Mouse (Mus musculus): ENCODE measurements around the gene 9930111J21Rik1. TPM values are rescaled to one million over a fixed set of nuclear protein-coding genes. Genes with fewer than 3 reads are reported as not detected.
"Not testable (repeated sequence)": the region's sequence is repeated elsewhere in the genome, so short reads cannot be mapped to it uniquely, and the experiment has no call there.

The 9930111J21Rik1 gene
- polyA plus RNA-seq, 1 experiment from 2014 or later: 0.45 TPM

DNA sequence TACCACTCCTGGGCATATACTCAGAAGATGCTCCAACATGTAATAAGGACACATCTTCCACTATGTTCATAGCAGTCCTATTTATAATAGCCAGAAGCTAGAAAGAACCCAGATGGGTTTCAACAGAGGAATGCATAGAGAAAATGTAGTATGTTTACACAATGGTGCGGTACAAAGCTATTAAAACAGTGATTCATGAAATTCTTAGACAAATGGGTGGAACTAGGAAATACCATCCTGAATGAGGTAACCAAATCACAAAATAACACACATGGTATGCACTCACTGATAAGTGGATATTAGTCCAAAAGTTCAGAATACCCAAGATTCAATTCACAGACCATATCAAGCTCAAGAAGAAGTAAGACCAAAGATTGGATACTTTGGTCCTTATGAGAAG is 4.5 kb downstream of the 9930111J21Rik1 start:
- no CpG with 5 or more reads among the region's 1 CpGs for WGBS
- DNase-seq (ENCODE audit: extremely low spot score, low spot score); H3K4me3 ChIP-seq; H3K36me3 ChIP-seq (replicated peaks); H3K9me3 ChIP-seq; H3K27ac ChIP-seq; H3K27me3 ChIP-seq (ENCODE audit: poor library complexity, severe bottlenecking); H3K4me1 ChIP-seq: not testable (repeated sequence)

GRCm38 (mm10) chr11:48946090-48946489 is 33.1 kb downstream of the 9930111J21Rik1 start, which contains the start of gene Psme2b:
TSS of gene Psme2b (minus strand) at chr11:48946190.
- DNase-seq (ENCODE audit: extremely low spot score, low spot score); H3K36me3 ChIP-seq (replicated peaks); H3K27me3 ChIP-seq (ENCODE audit: poor library complexity, severe bottlenecking); H3K4me1 ChIP-seq; H3K27ac ChIP-seq; H3K9me3 ChIP-seq; H3K4me3 ChIP-seq: not testable (repeated sequence)
- 93% methylated on average over 6 of the region's 6 CpGs for WGBS

GRCm38 (mm10) chr11:48939286-48939685 is 39.9 kb downstream of the 9930111J21Rik1 start:
- not testable (repeated sequence) for H3K9me3 ChIP-seq; H3K36me3 ChIP-seq (replicated peaks); DNase-seq (ENCODE audit: extremely low spot score, low spot score); H3K4me3 ChIP-seq; H3K4me1 ChIP-seq; H3K27ac ChIP-seq; H3K27me3 ChIP-seq (ENCODE audit: poor library complexity, severe bottlenecking)

DNA sequence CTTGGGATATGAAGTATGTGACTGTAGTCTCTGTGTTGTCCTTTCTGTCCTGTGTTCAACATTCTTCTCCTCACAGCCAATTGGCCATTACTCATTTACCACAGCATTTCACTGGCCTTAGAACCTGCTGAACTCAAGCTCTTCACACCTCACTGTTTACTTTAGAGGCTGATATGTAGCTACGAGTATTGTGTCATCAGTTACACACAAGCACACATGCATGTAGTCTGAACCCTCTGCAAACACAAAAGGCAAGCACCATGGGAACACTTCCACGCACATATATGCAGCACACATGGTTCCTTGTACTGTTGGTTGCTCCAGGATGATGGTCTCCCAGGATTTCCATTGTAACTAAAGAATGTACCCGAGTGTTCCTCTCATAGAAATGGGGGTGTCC is 43.9 kb downstream of the 9930111J21Rik1 start:
- H3K4me3 ChIP-seq; H3K9me3 ChIP-seq; H3K36me3 ChIP-seq (replicated peaks); H3K4me1 ChIP-seq; H3K27me3 ChIP-seq (ENCODE audit: poor library complexity, severe bottlenecking); DNase-seq (ENCODE audit: extremely low spot score, low spot score); H3K27ac ChIP-seq: not testable (repeated sequence)
- 100% methylated on average over 1 of the region's 3 CpGs for WGBS

GRCm38 (mm10) chr11:48933923-48934322 is 45.3 kb downstream of the 9930111J21Rik1 start:
- not testable (repeated sequence) for H3K4me3 ChIP-seq; DNase-seq (ENCODE audit: extremely low spot score, low spot score); H3K4me1 ChIP-seq; H3K36me3 ChIP-seq (replicated peaks); H3K9me3 ChIP-seq; H3K27me3 ChIP-seq (ENCODE audit: poor library complexity, severe bottlenecking); H3K27ac ChIP-seq
- whole genome bisulfite sequencing: 72% methylated on average over 1 of the region's 1 CpGs

DNA sequence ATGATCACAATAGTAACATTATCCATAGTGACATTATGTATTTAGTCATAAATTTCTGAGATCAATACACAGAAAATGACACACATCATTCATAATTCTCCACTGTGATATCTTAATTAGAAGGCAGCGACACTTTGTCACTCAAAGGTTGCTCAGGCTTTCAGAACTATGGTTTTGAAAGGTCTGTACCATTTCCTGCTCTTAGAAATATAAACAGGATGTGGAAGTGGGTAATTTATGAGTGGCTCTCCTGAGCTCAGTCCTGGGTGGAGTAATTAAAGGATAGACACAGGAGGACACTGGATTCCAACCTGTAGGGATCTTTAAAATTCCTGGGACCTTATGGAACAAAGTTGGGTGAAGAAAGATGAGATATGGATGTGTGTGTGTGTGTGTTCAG is 45.8 kb downstream of the 9930111J21Rik1 start:
- not testable (repeated sequence) for DNase-seq (ENCODE audit: extremely low spot score, low spot score); H3K9me3 ChIP-seq; H3K27ac ChIP-seq; H3K4me1 ChIP-seq; H3K4me3 ChIP-seq; H3K36me3 ChIP-seq (replicated peaks); H3K27me3 ChIP-seq (ENCODE audit: poor library complexity, severe bottlenecking)
- WGBS: 91% methylated on average over 1 of the region's 1 CpGs

DNA sequence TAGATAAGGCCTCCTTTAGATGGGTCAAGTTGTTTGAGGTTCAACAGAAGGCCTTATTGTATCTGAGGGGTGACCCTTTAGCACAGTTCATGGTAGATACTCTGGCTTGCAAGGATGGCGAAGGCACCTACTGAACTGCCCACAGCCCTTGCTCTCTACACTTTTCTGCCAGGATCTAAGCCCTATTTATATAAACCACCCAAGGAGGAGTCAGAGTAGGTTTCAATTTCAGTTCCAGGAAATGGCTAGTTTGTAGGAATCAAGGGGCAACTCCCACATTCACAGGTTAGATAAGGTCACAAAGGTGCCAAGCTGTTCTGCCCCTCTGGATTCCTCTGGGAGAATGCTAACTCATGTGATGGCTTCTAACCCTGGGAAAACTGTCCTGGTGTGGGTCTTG is 51.1 kb downstream of the 9930111J21Rik1 start:
- H3K27ac ChIP-seq; H3K27me3 ChIP-seq (ENCODE audit: poor library complexity, severe bottlenecking); DNase-seq (ENCODE audit: extremely low spot score, low spot score); H3K4me1 ChIP-seq; H3K4me3 ChIP-seq; H3K36me3 ChIP-seq (replicated peaks); H3K9me3 ChIP-seq: not testable (repeated sequence)
- WGBS: 75% methylated on average over 1 of the region's 1 CpGs

DNA sequence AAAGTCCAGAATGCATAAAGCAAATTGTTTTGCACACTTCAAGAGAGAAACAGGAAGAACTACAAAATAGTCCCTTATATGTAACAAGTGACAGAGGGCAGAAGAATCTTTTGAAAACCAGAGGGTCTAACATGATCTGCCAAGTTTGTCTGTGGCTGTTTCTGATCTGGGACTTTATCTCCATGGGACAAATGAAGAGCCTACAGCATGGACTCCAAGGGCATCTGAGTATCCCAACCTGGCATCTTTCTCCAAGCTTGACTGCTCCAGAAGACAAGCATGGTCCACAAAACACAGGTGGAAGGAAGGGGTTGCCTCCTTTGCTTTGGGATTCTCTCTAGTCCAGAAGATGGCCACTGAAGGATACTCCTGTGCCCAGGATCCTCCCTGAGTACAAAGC is 52.8 kb downstream of the 9930111J21Rik1 start:
- not testable (repeated sequence) for H3K4me3 ChIP-seq; H3K27me3 ChIP-seq (ENCODE audit: poor library complexity, severe bottlenecking); H3K36me3 ChIP-seq (replicated peaks); H3K4me1 ChIP-seq; H3K27ac ChIP-seq; DNase-seq (ENCODE audit: extremely low spot score, low spot score); H3K9me3 ChIP-seq

- not testable (repeated sequence) for DNase-seq (ENCODE audit: extremely low spot score, low spot score); H3K27ac ChIP-seq; H3K27me3 ChIP-seq (ENCODE audit: poor library complexity, severe bottlenecking); H3K4me1 ChIP-seq; H3K36me3 ChIP-seq (replicated peaks); H3K9me3 ChIP-seq; H3K4me3 ChIP-seq
- WGBS: 86% methylated on average over 5 of the region's 5 CpGs
Observed at GRCm38 (mm10) chr11:48923818-48924217, 55.4 kb downstream of the 9930111J21Rik1 start.

DNA sequence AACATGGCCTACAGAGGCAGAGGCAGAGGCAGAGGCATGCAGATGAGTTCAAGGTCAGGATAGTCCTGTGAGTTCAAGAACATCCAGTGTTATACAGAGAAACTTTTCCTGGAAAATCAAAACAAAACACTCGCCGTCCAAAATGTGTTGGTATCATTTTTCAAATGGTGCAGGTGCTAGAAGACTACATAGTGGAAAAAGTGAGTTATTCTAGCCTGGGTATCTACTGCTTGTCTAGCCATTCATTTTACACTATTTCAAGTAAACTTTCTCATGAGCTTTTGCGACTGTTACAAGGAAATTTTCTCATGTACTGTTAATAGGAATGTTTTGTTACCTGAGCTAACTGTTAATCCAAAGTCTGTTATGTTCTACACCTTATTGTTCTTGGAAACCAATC is 60.8 kb downstream of the 9930111J21Rik1 start:
- Histone ChIP-seq H3K4me1 (no peaks in the 10 kb centered on the region), H3K36me3 (replicated peaks) (no peaks in the 10 kb centered on the region), H3K27ac (no peak overlapping the region), H3K9me3 (no peaks in the 10 kb centered on the region), H3K27me3 (ENCODE audit: poor library complexity, severe bottlenecking) (no peaks in the 10 kb centered on the region), H3K4me3 (no peak overlapping the region)
- DNase-seq (ENCODE audit: extremely low spot score, low spot score): no peak
- WGBS: 88% methylated on average over 3 of the region's 3 CpGs

- DNase-seq (ENCODE audit: extremely low spot score, low spot score): no peak
- no peak overlapping the region for H3K4me3 ChIP-seq
- H3K9me3 ChIP-seq: no peaks in the 10 kb centered on the region
- H3K36me3 ChIP-seq (replicated peaks): no peaks in the 10 kb centered on the region
- H3K27me3 ChIP-seq (ENCODE audit: poor library complexity, severe bottlenecking): no peaks in the 10 kb centered on the region
- H3K27ac ChIP-seq: no peak overlapping the region
- H3K4me1 ChIP-seq: no peaks in the 10 kb centered on the region
- 96% methylated on average over 1 of the region's 1 CpGs for WGBS
Observed at GRCm38 (mm10) chr11:48913611-48914010, 65.6 kb downstream of the 9930111J21Rik1 start.

DNA sequence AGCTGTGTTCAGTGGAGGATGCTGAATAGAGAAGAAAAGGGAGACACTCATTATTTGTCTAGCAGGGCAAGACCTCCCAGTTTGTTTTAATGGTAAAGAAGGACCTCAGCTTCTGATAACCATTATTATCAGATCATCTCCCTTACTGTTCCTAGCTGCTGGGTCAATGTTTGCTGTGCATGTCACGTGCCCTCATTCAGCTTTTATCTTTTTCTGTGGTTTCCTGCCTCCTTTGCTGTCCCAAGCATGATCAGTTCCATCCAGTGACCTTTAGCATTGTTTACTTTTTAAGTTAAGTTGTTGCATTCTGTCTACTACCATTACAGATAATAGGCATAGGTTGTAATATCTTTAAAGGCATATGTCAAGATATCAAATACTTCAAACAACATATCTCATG is 70.7 kb downstream of the 9930111J21Rik1 start:
- Histone ChIP-seq H3K36me3 (replicated peaks) (no peaks in the 10 kb centered on the region), H3K9me3 (no peaks in the 10 kb centered on the region), H3K4me3 (no peak overlapping the region), H3K4me1 (no peaks in the 10 kb centered on the region), H3K27me3 (ENCODE audit: poor library complexity, severe bottlenecking) (no peaks in the 10 kb centered on the region), H3K27ac (no peak overlapping the region)
- DNase-seq (ENCODE audit: extremely low spot score, low spot score): no peak
- 79% methylated on average over 1 of the region's 1 CpGs for WGBS

DNA sequence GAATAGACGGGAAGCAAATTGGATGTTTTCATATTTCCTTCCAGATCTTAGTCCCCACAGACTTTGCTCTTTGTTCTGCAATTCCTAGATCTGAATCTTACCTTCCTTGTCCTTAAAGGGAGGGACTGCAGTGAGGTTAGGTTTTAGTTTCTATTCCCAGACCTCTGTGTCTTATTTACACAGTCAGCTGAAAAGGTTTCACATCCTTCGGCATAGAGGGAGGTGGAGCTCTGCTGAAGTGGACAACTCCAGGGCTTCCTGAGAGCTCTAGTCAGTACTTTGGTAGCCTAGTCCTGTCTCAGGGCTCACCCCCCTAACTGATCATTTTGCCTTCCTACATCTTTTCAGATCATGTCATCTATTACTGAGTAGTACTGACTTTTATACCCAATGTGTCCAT is 77.2 kb downstream of the 9930111J21Rik1 start, which contains the start of gene Gm5431:
Gene Gm5431 (minus strand): TSS at position 194 of the 400 bp plus-strand sequence.
- H3K4me1 ChIP-seq: no peaks in the 10 kb centered on the region
- 70% methylated on average over 2 of the region's 2 CpGs for WGBS
- no peak within 1 kb of the TSS for H3K27ac ChIP-seq
- H3K27me3 ChIP-seq (ENCODE audit: poor library complexity, severe bottlenecking): no peaks in the 10 kb centered on the region
- H3K9me3 ChIP-seq: no peaks in the 10 kb centered on the region
- no peak for DNase-seq (ENCODE audit: extremely low spot score, low spot score)
- no peak within 1 kb of the TSS for H3K4me3 ChIP-seq
- no peaks in the 10 kb centered on the region for H3K36me3 ChIP-seq (replicated peaks)

DNA sequence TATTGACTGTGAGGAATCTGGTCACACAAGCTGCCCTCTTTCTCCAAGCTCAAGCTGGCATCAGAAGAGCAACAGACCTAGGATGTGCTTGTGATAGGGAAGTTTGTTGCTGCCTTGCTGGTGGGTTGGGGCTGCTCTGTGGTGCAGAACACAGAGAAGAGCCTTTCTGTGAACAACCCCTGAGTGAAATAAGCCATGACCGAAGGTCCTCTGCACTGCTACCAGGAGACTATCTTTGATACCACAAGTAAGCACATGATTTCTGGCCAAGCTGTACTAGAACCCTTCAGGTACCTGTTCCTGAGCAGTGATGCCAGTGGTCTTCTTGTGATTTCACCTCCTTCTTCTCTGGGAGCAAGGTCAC is 77.6 kb downstream of the 9930111J21Rik1 start:
- H3K9me3 ChIP-seq; H3K4me3 ChIP-seq; DNase-seq (ENCODE audit: extremely low spot score, low spot score); H3K4me1 ChIP-seq; H3K36me3 ChIP-seq (replicated peaks); H3K27me3 ChIP-seq (ENCODE audit: poor library complexity, severe bottlenecking); H3K27ac ChIP-seq: not testable (repeated sequence)
- 84% methylated on average over 1 of the region's 1 CpGs for WGBS
